Mouse (Mus musculus) monocyte, adult 5-6 weeks (primary cell): ENCODE measurements around the gene Cmpk2. TPM values are rescaled to one million over a fixed set of nuclear protein-coding genes. Genes with fewer than 3 reads are reported as not detected.
"Not testable (repeated sequence)": the region's sequence is repeated elsewhere in the genome, so short reads cannot be mapped to it uniquely, and the experiment has no call there.

Experiments
- ATAC-seq: fragments of 153-309, 156-312 bp; replicated peaks from 2 replicates; pipeline ENCODE4 v1.8.0; 2017; ENCODE audit warnings: mild to moderate bottlenecking; ENCODE audit not compliant: low TSS enrichment, insufficient number of reproducible peaks, severe bottlenecking, poor library complexity, low FRiP score
- total RNA-seq: library from RNA; stranded (forward); fragments of 200-1000, 200-491, 200-594 nt; gene quantifications from 3 replicates; pipeline ENCODE4 v1.2.3, GENCODE M21; 2017

The Cmpk2 gene
- total RNA-seq, 1 experiment from 2014 or later = 25.9 TPM

GRCm38 (mm10) chr12:26473746-26474145, 4.7 kb downstream of the Cmpk2 start:
- ATAC-seq = no peak

- no peak for ATAC-seq
These were observed 8.2 kb downstream of the Cmpk2 start for GRCm38 (mm10) chr12:26477198-26477597.

- ATAC-seq = no peak
These were observed 9.4 kb downstream of the Cmpk2 start for GRCm38 (mm10) chr12:26478196-26479004.

- not testable (repeated sequence) for ATAC-seq
These were observed 17.0 kb downstream of the Cmpk2 start for GRCm38 (mm10) chr12:26485738-26486580.

- ATAC-seq = no peak
These were observed 19.0 kb downstream of the Cmpk2 start for GRCm38 (mm10) chr12:26487874-26488616.

- no peak for ATAC-seq
These were observed 19.7 kb downstream of the Cmpk2 start for GRCm38 (mm10) chr12:26488617-26489274.

GRCm38 (mm10) chr12:26489942-26490341, 20.9 kb downstream of the Cmpk2 start:
- no peak for ATAC-seq

GRCm38 (mm10) chr12:26501042-26501441, 32.0 kb downstream of the Cmpk2 start:
- no peak for ATAC-seq

- no peak for ATAC-seq
These were observed 42.0 kb downstream of the Cmpk2 start for GRCm38 (mm10) chr12:26510971-26511370.

- no peak for ATAC-seq
These were observed 49.2 kb downstream of the Cmpk2 start for GRCm38 (mm10) chr12:26518206-26518605.

- no peak for ATAC-seq
These were observed 56.1 kb downstream of the Cmpk2 start for GRCm38 (mm10) chr12:26524943-26525697.

- ATAC-seq = no peak
These were observed 56.7 kb downstream of the Cmpk2 start for GRCm38 (mm10) chr12:26525698-26526026.

Other genes starting within 250 kb of the Cmpk2 start
- 28.8 to 54.1 TPM (median 31.5 TPM) in 3 replicates for gene Rnf144a, start 54.0 kb upstream of the Cmpk2 start, total RNA-seq
- 5.8 to 27.1 TPM (median 20.9 TPM) in 3 replicates for gene Rsad2, start 12.8 kb upstream of the Cmpk2 start, total RNA-seq